Mouse (Mus musculus) embryonic facial prominence, embryonic 11.5 days (tissue): Measurements from ENCODE around the gene Itpa. TPM values are rescaled to one million over a fixed set of nuclear protein-coding genes. Genes with fewer than 3 reads are reported as not detected.

Experiments
- ATAC-seq: fragments of 200-750 bp; cut with Nextera tagmentation; replicated peaks from 2 replicates; pipeline ENCODE4 v1.8.0; 2017; ENCODE audit warnings: low read depth; ENCODE audit not compliant: insufficient number of reproducible peaks, low FRiP score, low TSS enrichment
- DNase-seq: peaks from one replicate; pipeline ENCODE4 v3.0.0-alpha.2; 2015; ENCODE audit warnings: low spot score
- H3K27ac ChIP-seq: fragments of 300-500 bp; sonication (generic); replicated peaks from 2 replicates; pipeline ENCODE4 v1.5.1; 2014; ENCODE audit warnings: mild to moderate bottlenecking, low read depth, low read length, control low read depth
- H3K27me3 ChIP-seq: fragments of 300-500 bp; sonication (generic); 2 replicates; pipeline ENCODE4 v1.6.1; 2014; ENCODE audit warnings: mild to moderate bottlenecking, low read length, moderate library complexity, mixed read lengths; ENCODE audit not compliant: control insufficient read depth, insufficient read depth
- H3K36me3 ChIP-seq: fragments of 300-500 bp; sonication (generic); replicated peaks from 2 replicates; pipeline ENCODE4 v1.6.1; 2014; ENCODE audit warnings: low read depth, mild to moderate bottlenecking, low read length, moderate library complexity, mixed read lengths; ENCODE audit not compliant: control insufficient read depth, insufficient read depth
- H3K4me1 ChIP-seq: fragments of 300-500 bp; sonication (generic); 2 replicates; pipeline ENCODE4 v1.6.1; 2014; ENCODE audit warnings: low read length, mixed read lengths; ENCODE audit not compliant: control insufficient read depth, insufficient read depth
- H3K4me2 ChIP-seq: fragments of 300-500 bp; sonication (generic); 2 replicates; pipeline ENCODE4 v1.6.1; 2014; ENCODE audit warnings: low read depth, mild to moderate bottlenecking, control low read depth, low read length, moderate library complexity
- H3K4me3 ChIP-seq: fragments of 300-500 bp; sonication (generic); 2 replicates; pipeline ENCODE4 v1.5.1; 2014; ENCODE audit warnings: low read depth, low read length, control low read depth
- H3K9ac ChIP-seq: fragments of 300-500 bp; sonication (generic); replicated peaks from 2 replicates; pipeline ENCODE4 v1.6.1; 2014; ENCODE audit warnings: mild to moderate bottlenecking, control low read depth, low read length
- H3K9me3 ChIP-seq: fragments of 300-500 bp; sonication (generic); replicated peaks from 2 replicates; pipeline ENCODE4 v1.6.1; 2016; ENCODE audit warnings: mild to moderate bottlenecking, low read length, inconsistent platforms, mixed read lengths; ENCODE audit not compliant: control insufficient read depth
- WGBS: fragments of 180-500 bp; shearing (Covaris S2); extraction: QIAGEN DNeasy Blood & Tissue Kit; methylation state at CpG from one replicate; pipeline ENCODE4 v1.1.7; 2014; 5-methylcytosine and 5-hydroxymethylcytosine counted together
- polyA plus RNA-seq: library from polyadenylated mRNA; unstranded; fragments of >200 nt; fragmentation: Nextera tagmentation; extraction: Ambion mirVana; gene quantifications from 2 replicates; pipeline ENCODE4 v1.2.1, GENCODE M21; 2014

Gene Itpa
- polyA plus RNA-seq, 1 experiment from 2014 or later: 131 TPM

DNA sequence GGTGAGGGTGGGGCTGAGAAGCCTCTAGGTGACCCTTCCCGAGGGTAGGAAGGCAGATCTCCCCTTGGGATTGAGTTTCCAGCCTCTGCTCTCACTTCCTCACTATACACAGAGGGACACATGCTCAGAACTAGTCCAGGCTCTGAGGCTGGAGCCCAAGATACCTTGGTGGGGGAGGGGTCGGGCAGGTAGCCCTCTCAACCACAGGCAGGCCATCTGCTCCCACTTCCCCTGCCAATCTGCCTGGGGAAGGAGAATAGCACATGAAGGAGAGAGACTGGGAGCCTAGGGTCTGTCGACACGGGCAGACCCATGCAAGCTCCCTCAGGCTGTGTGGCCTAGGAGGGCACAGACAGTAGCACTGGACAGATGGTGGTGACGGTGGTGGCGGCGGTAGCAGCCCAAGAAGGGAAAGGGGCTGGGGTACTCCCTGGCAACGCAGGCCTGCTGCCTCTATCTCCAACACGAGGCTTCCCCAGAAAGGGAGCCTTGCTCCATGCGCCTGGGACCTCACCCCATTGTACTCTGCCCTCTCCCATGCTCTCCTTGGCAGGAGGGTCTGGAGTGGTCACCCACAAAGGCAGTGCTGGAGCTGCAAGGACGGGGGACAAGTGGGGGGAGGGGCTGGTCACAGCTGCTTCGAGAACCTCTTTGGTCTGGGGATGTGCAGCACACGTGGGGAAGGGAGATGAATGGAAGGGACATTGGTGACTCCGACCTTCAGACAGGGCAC is 33.2 kb upstream of the Itpa start:
- H3K9me3 ChIP-seq: no peaks in the 10 kb centered on the region
- no peaks in the 10 kb centered on the region for H3K36me3 ChIP-seq
- 15% methylated on average over 14 of the region's 14 CpGs for WGBS
- no peak overlapping the region for H3K27ac ChIP-seq
- peak overlapping the region; percentile 55; the same call in 1 of the 2 replicates for H3K9ac ChIP-seq
- peak overlapping the region; percentile 90 for H3K4me2 ChIP-seq
- DNase-seq (peak; percentile 22), ATAC-seq (peak; percentile 26)
- H3K4me1 ChIP-seq: peaks cover 9% of the 10 kb centered on the region
- peak overlapping the region; percentile 31; the same call in 1 of the 2 replicates for H3K4me3 ChIP-seq
- H3K27me3 ChIP-seq: peaks cover 31% of the 10 kb centered on the region

DNA sequence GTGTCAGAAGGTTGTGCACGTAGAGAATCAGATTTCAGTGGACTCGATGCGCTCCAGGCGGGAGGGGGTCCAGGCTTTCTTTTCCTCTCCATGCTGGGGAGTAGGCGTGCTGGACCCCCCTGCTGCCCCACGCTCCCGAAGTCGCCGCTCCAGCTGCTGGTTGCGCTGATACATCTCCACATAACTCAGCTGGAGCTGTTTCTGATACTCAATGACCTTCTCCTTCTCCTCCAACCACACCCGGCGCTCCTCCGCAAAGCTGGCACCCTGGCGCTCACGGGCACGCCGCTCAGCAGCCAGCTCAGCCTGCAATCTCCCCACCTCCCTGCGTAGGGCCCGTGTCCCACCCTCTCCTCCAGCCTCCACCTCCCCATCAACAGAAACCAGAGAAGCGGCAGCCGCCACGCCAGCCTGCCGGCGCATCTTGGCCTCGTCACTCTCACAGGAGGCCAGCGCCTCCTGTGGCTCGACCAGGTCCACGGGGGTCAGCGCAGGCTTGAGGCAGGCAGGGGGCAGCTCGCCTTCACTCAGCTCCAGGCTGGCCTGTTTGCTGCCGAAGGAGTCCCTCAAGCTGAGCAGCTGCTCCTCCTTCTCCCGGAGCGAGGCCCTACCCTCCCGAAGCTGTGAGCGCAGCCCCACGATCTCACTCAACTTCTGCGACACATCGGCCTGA is 32.5 kb upstream of the Itpa start:
- H3K9ac ChIP-seq: peak overlapping the region; percentile 55
- H3K4me1 ChIP-seq: peaks cover 9% of the 10 kb centered on the region
- no peaks in the 10 kb centered on the region for H3K9me3 ChIP-seq
- no peak overlapping the region for H3K27ac ChIP-seq
- no peaks in the 10 kb centered on the region for H3K36me3 ChIP-seq
- peak; percentile 68 for ATAC-seq
- peak overlapping the region; percentile 31 for H3K4me3 ChIP-seq
- DNase-seq: peak; percentile 64
- peak overlapping the region; percentile 90 for H3K4me2 ChIP-seq
- H3K27me3 ChIP-seq: peaks cover 31% of the 10 kb centered on the region
- WGBS: under 1% methylated on average over 38 of the region's 38 CpGs

DNA sequence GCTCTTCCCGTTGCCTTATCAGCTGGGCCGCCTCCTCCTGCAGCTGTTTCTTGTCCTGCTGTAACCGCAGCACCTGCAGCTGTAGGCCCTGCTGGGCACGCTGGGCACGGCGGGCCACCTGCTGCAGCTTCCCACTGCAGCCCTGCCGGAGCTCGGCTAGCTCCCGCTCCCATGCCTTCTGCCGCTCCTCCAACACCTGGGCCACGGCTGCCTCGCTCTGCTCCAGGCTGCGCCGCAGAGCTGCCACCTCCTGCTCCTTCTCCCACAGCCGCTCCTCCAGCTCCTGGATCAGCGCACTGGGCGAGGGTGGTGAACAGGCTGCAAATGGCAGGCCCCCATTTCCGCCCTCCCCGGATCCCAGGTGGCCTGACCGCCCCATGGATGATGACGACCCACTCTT is 31.6 kb upstream of the Itpa start:
- H3K36me3 ChIP-seq: no peaks in the 10 kb centered on the region
- no peaks in the 10 kb centered on the region for H3K9me3 ChIP-seq
- H3K27ac ChIP-seq: no peak overlapping the region
- peak overlapping the region; percentile 90 for H3K4me2 ChIP-seq
- no peak for ATAC-seq
- peak overlapping the region; percentile 5; the same call in 1 of the 2 replicates for H3K4me3 ChIP-seq
- DNase-seq: peak; percentile 20
- WGBS: 13% methylated on average over 21 of the region's 21 CpGs
- peaks cover 31% of the 10 kb centered on the region for H3K27me3 ChIP-seq
- peak overlapping the region; percentile 22 for H3K9ac ChIP-seq
- H3K4me1 ChIP-seq: peaks cover 9% of the 10 kb centered on the region

DNA sequence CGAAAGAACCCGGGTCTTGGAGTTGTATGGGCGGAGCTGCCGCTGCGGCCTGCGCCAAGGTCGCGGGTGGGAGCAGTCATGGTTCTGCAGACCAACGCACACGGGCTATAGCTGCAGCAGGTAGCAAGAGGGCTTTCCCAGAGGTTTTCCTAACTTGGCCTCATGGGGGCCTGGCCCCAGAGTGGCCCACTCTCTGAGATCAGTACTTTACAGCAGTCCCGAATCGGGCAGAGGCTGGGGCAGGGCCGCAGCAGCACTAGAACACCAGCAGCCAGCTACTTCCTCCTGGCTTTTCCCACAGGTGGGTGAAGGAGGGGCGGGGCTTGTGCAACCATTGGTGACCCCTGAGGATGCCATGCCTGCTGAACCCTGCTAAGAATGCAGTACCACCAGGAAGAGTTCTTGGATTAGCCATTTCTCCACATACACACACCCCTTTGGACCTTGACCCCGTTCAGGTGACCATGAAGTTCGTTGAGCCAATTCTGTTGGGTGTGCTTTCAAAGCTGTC is 29.3 kb upstream of the Itpa start:
- 27% methylated on average over 16 of the region's 16 CpGs for WGBS
- ATAC-seq (no peak), DNase-seq (no peak)
- H3K27me3 ChIP-seq: peaks cover 31% of the 10 kb centered on the region
- H3K9ac ChIP-seq: no peak overlapping the region
- H3K4me3 ChIP-seq: no peak overlapping the region
- no peaks in the 10 kb centered on the region for H3K36me3 ChIP-seq
- H3K4me1 ChIP-seq: peaks cover 9% of the 10 kb centered on the region
- no peaks in the 10 kb centered on the region for H3K9me3 ChIP-seq
- H3K4me2 ChIP-seq: no peak overlapping the region
- H3K27ac ChIP-seq: no peak overlapping the region

DNA sequence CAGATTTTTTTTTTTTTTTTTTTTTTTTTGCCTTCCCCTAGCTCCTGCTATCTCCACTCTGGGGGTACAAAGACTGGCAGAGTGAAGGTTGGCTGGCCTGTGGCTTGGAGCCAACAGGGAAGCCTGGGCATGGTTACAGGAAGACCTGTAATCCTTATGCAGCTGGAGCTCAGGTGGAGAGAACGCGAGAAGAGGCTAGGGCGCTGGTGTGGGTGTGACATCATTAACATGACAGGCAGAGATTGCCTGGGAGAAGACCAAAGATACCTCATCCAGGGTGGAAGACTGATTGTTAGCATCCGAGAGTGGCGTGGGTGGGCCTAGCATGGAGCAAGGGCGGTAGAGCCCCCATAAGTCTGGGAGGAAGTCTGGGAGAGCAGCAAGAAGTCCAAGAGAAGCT is 28.1 kb upstream of the Itpa start:
- no peaks in the 10 kb centered on the region for H3K36me3 ChIP-seq
- H3K4me1 ChIP-seq: peaks cover 9% of the 10 kb centered on the region
- 77% methylated on average over 6 of the region's 6 CpGs for WGBS
- no peak overlapping the region for H3K27ac ChIP-seq
- no peak for DNase-seq
- H3K9me3 ChIP-seq: no peaks in the 10 kb centered on the region
- H3K4me3 ChIP-seq: no peak overlapping the region
- H3K9ac ChIP-seq: no peak overlapping the region
- ATAC-seq: no peak
- peaks cover 30% of the 10 kb centered on the region for H3K27me3 ChIP-seq
- H3K4me2 ChIP-seq: no peak overlapping the region

DNA sequence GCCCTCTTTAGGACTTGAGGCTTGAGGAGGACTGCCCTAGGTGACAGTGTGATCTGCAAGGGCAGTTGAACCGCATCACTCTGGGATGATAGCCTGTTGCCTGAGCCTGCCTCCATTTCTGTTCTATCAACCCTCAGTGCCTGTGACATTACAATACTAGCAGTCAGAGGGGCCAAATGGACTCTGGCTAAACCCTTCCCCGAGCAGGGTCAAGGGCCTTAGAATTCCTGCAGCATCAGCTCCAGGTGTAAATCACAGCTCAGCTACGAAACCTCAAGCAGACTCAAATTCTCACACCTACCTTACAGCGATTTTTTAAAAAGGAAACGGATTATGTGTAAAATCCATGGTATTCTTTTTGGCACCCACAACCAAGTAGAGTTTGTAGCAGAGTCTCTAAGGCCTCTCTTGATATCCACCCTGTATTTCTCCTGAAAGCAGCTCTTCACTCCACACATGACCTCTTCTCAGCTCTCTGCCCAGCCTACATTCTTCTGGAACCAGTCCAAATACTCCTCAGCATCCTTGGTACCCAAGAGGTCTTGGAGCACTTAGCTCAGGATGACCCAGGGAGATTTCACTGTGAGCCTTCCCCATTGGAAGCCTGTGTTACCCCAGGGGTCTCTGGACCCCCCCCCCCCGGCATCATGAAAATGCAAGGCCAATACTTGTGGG is 25.9 kb upstream of the Itpa start:
- ATAC-seq (no peak), DNase-seq (no peak)
- H3K27me3 ChIP-seq: peaks cover 14% of the 10 kb centered on the region
- H3K9me3 ChIP-seq: no peaks in the 10 kb centered on the region
- no peaks in the 10 kb centered on the region for H3K4me1 ChIP-seq
- H3K36me3 ChIP-seq: no peaks in the 10 kb centered on the region
- peak overlapping the region; percentile 58; the same call in 1 of the 2 replicates for H3K4me3 ChIP-seq
- H3K9ac ChIP-seq: no peak overlapping the region
- no peak overlapping the region; the same call in 1 of the 2 replicates for H3K4me2 ChIP-seq
- 64% methylated on average over 6 of the region's 6 CpGs for WGBS
- H3K27ac ChIP-seq: no peak overlapping the region

DNA sequence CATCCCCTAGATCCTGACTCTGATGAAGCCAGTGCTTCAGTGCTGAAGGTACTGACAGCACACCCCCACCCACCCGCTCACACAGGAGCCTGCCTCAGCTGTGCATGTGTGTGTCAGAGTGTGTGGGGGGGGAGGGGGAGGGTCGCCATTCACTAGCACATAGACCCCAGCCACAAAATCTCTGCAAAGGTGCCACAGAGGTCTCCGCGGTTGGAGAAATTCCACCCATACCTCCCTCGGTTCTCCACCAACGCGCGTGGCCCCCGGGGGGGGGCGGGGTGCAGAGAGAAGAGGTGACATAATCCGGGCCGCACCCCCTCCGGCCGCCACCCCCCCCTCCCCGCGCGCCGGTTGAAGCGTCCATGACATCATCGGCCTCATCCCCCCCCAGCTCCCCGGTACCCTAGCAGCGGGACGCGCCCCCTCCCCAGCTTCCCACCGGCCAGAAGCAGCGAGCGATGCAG is 25.2 kb upstream of the Itpa start:
- ATAC-seq (peak; percentile 53), DNase-seq (peak; percentile 40)
- peak overlapping the region; percentile 97 for H3K4me2 ChIP-seq
- H3K27ac ChIP-seq: no peak overlapping the region
- H3K4me3 ChIP-seq: peak overlapping the region; percentile 58
- no peaks in the 10 kb centered on the region for H3K9me3 ChIP-seq
- H3K36me3 ChIP-seq: no peaks in the 10 kb centered on the region
- H3K9ac ChIP-seq: peak overlapping the region; percentile 46
- 0% methylated on average over 15 of the region's 27 CpGs for WGBS
- no peaks in the 10 kb centered on the region for H3K4me1 ChIP-seq
- H3K27me3 ChIP-seq: peaks cover 10% of the 10 kb centered on the region
